Mouse (Mus musculus): ENCODE measurements around the gene Ghrl.

Gene Ghrl

GRCm38 (mm10) chr6:113668287-113669154, 51.2 kb downstream of the Ghrl start:
- DNase-seq (ENCODE audit: low spot score in 2 of 2): no peak

GRCm38 (mm10) chr6:113667611-113668122, 52.0 kb downstream of the Ghrl start:
- no peak for DNase-seq (ENCODE audit: low spot score in 2 of 2)

Data from right cerebral cortex, postnatal 36 days (tissue).